Mouse (Mus musculus): ENCODE measurements around the gene Rxrg. TPM values are rescaled to one million over a fixed set of nuclear protein-coding genes. Genes with fewer than 3 reads are reported as not detected.
A peak's percentile ranks its signal among the peaks of the same experiment; 100 is the strongest.

Gene Rxrg
- 29.5 and 32.8 TPM in 2 replicates for polyA plus RNA-seq (2015; fragmentation: Nextera tagmentation; extraction: Ambion mirVana)

DNA sequence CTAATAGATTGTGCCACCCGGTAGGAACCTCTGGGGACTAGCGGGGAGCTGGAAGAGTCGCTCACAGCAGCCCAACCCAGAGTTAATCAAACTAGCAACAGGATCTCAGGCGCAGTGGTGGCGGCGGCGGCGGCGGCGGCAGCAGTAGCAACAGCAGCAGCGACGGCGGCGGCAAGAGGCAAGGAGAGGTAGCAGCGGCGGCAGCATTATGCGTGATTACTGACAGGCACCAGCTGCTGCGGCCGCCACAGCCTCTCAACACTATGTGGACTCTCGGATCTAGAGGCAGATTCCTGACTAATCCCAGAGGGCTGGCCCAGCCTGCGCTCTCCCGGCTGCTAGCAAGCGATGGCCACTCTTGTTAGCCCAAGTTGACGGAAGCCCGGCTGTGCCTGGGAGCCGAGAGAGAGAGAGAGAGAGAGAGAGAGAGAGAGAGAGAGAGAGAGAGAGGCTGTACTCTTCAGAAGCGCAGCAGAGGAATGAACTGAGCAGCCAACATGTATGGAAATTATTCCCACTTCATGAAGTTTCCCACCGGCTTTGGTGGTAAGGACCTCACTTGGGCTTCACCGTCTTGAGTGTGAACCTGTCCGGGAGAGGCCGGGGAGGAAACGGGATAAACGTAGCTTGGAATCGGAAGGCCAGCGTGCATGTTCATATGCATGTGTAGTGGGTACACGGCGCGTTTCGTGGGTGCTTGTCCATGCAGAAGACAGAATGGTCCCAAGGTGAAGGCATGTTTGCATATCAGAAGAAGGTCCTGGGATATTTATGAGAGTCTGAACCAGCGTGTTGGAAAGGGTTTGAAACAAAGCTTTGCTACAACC, at the start of gene Rxrg:
Gene Rxrg (plus strand): TSS at position 130 of the 827 bp plus-strand sequence.
- ATAC-seq (replicated peaks): peak; percentile 88
- WGBS: 2% methylated on average over 39 of the region's 40 CpGs
- peak within 1 kb of the TSS; percentile 47 for H3K4me3 ChIP-seq
- no peaks in the 10 kb centered on the region for H3K9me3 ChIP-seq
- H3K27me3 ChIP-seq: peaks cover 10% of the 10 kb centered on the region; the same call in 1 of the 2 replicates
- H3K9ac ChIP-seq (replicated peaks): peak within 1 kb of the TSS; percentile 51
- peak within 1 kb of the TSS; percentile 71 for H3K4me2 ChIP-seq (replicated peaks)
- peaks cover 16% of the 10 kb centered on the region for H3K4me1 ChIP-seq
- no peaks in the 10 kb centered on the region for H3K36me3 ChIP-seq
- peak within 1 kb of the TSS; percentile 58 for H3K27ac ChIP-seq (replicated peaks)

DNA sequence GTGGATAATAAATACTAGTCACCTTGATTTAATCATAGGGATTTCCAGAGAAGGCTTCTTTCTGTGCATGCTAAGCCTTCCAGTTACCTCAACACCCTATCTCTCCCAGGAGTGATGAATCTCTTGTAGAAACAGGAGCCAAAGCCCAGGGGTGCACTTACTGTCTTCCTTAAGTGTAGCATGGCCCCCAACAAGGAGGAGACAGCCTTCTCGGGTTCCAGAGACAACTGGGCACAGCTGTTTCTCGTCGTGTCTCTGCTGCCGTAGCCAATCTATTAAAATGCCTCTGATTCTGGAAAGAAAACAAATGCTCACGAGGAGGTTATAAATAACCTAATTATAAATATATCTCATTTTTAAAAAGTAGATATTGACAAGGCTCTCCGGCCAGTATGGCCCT, 48.9 kb upstream of the Rxrg start:
- Histone ChIP-seq H3K27ac (replicated peaks) (no peak overlapping the region), H3K4me1 (no peaks in the 10 kb centered on the region), H3K4me2 (replicated peaks) (no peak overlapping the region), H3K27me3 (no peaks in the 10 kb centered on the region), H3K36me3 (no peaks in the 10 kb centered on the region), H3K9ac (replicated peaks) (no peak overlapping the region), H3K9me3 (no peaks in the 10 kb centered on the region), H3K4me3 (no peak overlapping the region)
- 82% methylated on average over 6 of the region's 6 CpGs for WGBS
- no peak for ATAC-seq (replicated peaks)

DNA sequence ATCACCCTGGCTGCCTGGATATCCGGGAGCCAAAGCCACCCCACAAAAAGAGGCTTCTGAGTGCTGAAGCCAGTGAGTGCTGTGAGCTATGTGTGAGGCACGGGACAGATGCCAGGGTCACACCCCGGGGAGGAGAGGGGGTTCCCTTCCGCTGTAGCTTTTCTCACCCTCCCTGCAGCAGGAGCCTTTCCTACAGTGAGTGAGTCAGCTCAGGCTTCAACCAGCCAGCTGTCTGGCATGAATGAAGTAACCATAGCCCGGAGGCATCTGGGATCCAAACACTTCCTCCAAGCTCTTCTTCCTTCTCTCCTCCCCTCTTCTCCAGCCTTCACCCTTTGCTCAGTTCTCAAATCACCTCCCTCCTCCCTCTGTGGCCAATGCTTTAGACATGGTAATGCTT, 46.6 kb upstream of the Rxrg start:
- Histone ChIP-seq H3K9me3 (no peaks in the 10 kb centered on the region), H3K4me3 (no peak overlapping the region), H3K36me3 (no peaks in the 10 kb centered on the region), H3K4me1 (no peaks in the 10 kb centered on the region), H3K27ac (replicated peaks) (no peak overlapping the region), H3K27me3 (no peaks in the 10 kb centered on the region), H3K9ac (replicated peaks) (no peak overlapping the region), H3K4me2 (replicated peaks) (no peak overlapping the region)
- no peak for ATAC-seq (replicated peaks)
- WGBS: 43% methylated on average over 5 of the region's 5 CpGs

DNA sequence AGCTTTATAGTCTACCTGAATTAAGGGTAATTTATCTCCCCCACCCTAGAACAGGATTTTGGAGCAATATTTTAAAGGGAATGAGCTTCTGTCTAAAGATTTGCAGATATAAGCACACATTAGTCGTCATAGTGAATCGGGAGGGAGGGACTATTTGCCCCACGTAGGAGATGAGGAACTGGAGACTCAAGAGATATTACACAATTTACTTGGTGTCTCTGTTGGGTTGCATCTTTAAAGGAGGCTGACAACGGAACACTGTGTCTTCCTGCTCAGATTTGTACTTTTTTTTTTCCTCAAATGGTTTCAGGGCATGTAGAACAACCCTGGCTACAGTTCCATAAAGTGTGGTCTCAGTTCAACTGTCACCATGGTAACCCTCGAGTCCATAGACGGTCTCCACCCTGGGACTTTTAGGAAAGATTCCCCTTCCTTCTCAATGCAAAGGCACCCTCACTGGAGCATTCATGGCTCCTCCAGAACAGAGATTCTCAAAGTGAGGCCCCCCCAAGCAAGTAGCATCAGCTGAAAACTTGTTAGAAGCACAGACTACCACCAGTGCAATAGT, 44.1 kb upstream of the Rxrg start:
- no peaks in the 10 kb centered on the region for H3K36me3 ChIP-seq
- no peak for ATAC-seq (replicated peaks)
- H3K27ac ChIP-seq (replicated peaks): no peak overlapping the region
- H3K4me2 ChIP-seq (replicated peaks): no peak overlapping the region
- H3K4me3 ChIP-seq: no peak overlapping the region
- H3K9ac ChIP-seq (replicated peaks): no peak overlapping the region
- no peaks in the 10 kb centered on the region for H3K9me3 ChIP-seq
- WGBS: 72% methylated on average over 6 of the region's 6 CpGs
- no peaks in the 10 kb centered on the region for H3K4me1 ChIP-seq
- H3K27me3 ChIP-seq: no peaks in the 10 kb centered on the region

DNA sequence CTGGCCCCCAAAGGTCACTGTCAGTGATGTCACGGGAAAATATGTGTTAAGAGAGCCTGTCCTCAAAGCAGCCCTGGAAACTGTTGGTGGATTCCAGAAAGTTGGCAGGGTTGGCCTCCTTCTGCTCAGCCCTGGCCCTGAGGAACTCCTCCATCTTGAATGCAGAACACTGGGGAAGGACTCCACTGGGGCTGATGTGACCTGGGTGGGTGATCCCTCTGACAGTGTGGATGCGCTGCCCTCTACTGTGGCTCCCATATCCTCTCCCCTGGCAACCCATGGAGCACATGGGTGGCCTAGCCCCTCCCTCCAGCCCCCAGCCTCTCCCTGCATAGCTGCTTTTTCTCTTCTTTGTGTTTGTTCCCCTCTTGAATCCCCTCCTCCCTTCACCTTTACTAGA, 31.6 kb upstream of the Rxrg start:
- no peak overlapping the region for H3K4me3 ChIP-seq
- no peaks in the 10 kb centered on the region for H3K4me1 ChIP-seq
- H3K9me3 ChIP-seq: no peaks in the 10 kb centered on the region
- WGBS: 66% methylated on average over 2 of the region's 2 CpGs
- no peaks in the 10 kb centered on the region for H3K27me3 ChIP-seq
- no peaks in the 10 kb centered on the region for H3K36me3 ChIP-seq
- no peak for ATAC-seq (replicated peaks)
- no peak overlapping the region for H3K9ac ChIP-seq (replicated peaks)
- H3K4me2 ChIP-seq (replicated peaks): no peak overlapping the region
- no peak overlapping the region for H3K27ac ChIP-seq (replicated peaks)

DNA sequence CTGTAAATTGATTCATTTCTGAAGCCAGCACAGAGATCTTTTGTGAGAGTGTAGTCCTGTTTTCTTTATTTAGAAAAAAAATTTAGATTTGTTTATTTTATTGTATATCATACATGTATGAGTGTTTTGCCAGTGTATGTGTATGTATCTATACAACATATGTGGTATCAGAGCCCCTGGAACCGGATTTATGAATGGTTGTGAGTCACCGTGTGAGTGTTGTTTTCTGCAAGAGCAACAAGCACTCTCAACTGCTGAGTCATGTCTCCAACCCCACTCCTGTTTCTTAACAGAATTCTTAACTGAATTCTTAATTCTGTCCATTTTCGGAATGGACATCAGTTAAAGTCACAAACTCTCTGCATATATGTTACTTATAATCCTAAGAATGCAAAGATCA, 19.1 kb upstream of the Rxrg start:
- H3K27me3 ChIP-seq: no peaks in the 10 kb centered on the region
- H3K4me3 ChIP-seq: no peak overlapping the region
- no peak for ATAC-seq (replicated peaks)
- H3K9ac ChIP-seq (replicated peaks): no peak overlapping the region
- no peaks in the 10 kb centered on the region for H3K9me3 ChIP-seq
- no peaks in the 10 kb centered on the region for H3K36me3 ChIP-seq
- peaks cover 8% of the 10 kb centered on the region; the same call in 1 of the 2 replicates for H3K4me1 ChIP-seq
- H3K4me2 ChIP-seq (replicated peaks): no peak overlapping the region
- no peak overlapping the region for H3K27ac ChIP-seq (replicated peaks)
- 82% methylated on average over 3 of the region's 3 CpGs for WGBS

DNA sequence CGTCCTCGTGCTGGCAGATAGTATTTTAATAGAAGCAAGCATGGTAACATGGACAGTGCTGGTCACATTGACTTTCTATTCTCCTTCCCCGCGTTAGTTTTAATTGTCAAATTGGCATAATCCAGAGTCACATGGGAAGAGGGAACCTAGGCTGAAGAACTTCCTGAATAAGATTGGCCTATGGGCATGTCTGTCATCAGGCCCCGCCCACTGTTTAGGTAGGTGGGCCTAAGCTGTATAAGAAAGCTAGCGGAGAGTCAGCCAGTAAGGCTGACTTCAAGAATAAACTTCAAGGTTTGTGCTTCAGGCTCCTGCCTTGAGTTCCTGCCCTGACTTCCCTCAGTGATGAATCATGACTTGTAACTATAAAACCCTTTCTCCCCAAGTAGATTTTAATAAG, 15.0 kb upstream of the Rxrg start:
- no peak overlapping the region for H3K9ac ChIP-seq (replicated peaks)
- no peak overlapping the region for H3K4me2 ChIP-seq (replicated peaks)
- H3K27me3 ChIP-seq: no peaks in the 10 kb centered on the region
- no peaks in the 10 kb centered on the region for H3K36me3 ChIP-seq
- H3K4me1 ChIP-seq: peaks cover 11% of the 10 kb centered on the region; the same call in 1 of the 2 replicates
- H3K27ac ChIP-seq (replicated peaks): no peak overlapping the region
- WGBS: 64% methylated on average over 6 of the region's 6 CpGs
- no peaks in the 10 kb centered on the region for H3K9me3 ChIP-seq
- 0 out of 2 replicates have a peak, but pooled peaks have one; percentile 35 for ATAC-seq (replicated peaks)
- no peak overlapping the region for H3K4me3 ChIP-seq

DNA sequence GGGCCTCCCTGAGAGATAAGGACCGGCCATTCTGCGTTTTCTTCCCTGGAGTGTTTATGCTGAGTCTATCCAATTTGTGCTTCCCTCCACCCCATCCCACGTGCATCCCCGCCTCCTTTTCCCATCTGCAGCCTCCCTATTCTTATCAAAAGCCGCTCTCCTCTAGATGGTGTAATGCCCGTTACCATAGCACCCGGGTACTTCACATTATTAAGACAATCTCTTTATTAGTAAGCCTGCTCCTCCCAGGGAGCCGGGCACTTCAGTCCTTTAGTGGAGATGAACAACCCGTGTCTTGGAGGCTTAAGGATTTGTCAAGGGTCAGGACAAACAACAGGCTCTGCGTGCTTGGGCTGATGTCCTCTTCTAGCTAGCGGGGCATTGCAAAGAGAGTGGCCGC, 14.3 kb upstream of the Rxrg start:
- Histone ChIP-seq H3K27me3 (no peaks in the 10 kb centered on the region), H3K4me3 (no peak overlapping the region), H3K4me1 (peaks cover 11% of the 10 kb centered on the region; the same call in 1 of the 2 replicates), H3K9me3 (no peaks in the 10 kb centered on the region), H3K36me3 (no peaks in the 10 kb centered on the region), H3K4me2 (replicated peaks) (no peak overlapping the region), H3K27ac (replicated peaks) (0 out of 2 replicates have a peak overlapping the region, but pooled peaks have one; percentile 12), H3K9ac (replicated peaks) (no peak overlapping the region)
- ATAC-seq (replicated peaks): peak; percentile 78
- WGBS: 14% methylated on average over 12 of the region's 12 CpGs

DNA sequence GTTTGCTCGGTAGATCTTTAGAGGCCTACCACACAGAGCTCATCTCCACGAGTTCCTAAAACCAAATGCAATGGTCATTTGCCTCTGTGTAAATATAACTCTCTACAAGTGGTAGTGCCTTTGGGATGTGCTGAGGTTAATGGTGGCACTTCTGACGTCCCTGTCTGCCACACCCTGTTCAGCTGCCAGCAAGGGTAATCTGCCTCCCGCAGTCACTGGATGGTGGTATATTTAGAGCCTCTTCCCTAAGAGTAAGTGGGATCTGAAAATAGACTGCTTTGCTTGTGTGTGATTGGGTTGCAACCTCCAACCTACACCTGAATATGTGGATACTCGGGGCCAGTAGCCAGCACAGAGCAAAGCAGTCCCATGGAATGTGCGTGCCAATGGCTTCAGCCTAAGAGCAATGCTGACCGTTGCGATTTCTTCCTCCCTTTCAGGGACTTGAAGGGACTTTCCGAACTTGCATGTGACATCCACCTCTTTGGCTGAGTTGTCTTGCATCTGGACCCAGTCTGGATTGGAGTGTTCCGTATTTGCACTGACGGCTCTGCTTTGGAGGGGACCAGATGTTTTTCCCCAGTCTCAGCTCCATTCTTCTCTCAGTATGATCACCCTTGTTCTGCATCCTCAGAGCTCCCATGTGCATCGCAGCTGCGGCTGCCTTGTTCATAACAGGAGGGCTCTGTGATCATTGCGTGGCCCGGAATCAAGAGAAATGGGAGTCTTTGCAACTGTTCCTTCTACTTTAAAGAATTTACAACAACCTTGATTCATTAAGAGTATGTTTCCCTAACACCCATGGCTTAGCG, 9.2 kb upstream of the Rxrg start:
- H3K4me2 ChIP-seq (replicated peaks): no peak overlapping the region
- peaks cover 5% of the 10 kb centered on the region; the same call in 1 of the 2 replicates for H3K4me1 ChIP-seq
- H3K4me3 ChIP-seq: no peak overlapping the region
- no peak for ATAC-seq (replicated peaks)
- no peak overlapping the region for H3K9ac ChIP-seq (replicated peaks)
- 90% methylated on average over 16 of the region's 16 CpGs for WGBS
- no peaks in the 10 kb centered on the region for H3K36me3 ChIP-seq
- no peaks in the 10 kb centered on the region for H3K9me3 ChIP-seq
- H3K27me3 ChIP-seq: no peaks in the 10 kb centered on the region
- H3K27ac ChIP-seq (replicated peaks): no peak overlapping the region

DNA sequence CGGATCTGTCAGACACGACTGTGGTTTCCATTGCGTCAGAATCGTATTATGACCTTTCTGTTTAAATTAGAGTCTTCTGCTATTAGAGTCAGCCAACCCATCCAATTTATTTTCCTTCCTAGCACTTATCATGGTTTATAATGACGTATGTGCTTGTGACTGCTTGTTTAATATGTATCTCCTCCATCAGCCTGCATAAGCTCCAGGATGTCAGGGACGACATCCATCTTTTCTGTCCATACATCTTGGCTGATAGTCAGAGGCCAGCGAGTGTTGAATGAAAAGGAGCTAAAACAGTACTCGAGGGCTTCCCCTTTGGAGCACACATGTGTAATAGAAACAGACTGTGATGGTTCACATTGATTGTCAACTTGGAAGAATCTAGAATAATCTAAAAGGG, 6.0 kb upstream of the Rxrg start:
- Histone ChIP-seq H3K9ac (replicated peaks) (no peak overlapping the region), H3K36me3 (no peaks in the 10 kb centered on the region), H3K4me3 (no peak overlapping the region), H3K9me3 (no peaks in the 10 kb centered on the region), H3K27me3 (no peaks in the 10 kb centered on the region), H3K4me1 (no peaks in the 10 kb centered on the region), H3K4me2 (replicated peaks) (no peak overlapping the region), H3K27ac (replicated peaks) (no peak overlapping the region)
- ATAC-seq (replicated peaks): no peak
- 87% methylated on average over 8 of the region's 8 CpGs for WGBS

DNA sequence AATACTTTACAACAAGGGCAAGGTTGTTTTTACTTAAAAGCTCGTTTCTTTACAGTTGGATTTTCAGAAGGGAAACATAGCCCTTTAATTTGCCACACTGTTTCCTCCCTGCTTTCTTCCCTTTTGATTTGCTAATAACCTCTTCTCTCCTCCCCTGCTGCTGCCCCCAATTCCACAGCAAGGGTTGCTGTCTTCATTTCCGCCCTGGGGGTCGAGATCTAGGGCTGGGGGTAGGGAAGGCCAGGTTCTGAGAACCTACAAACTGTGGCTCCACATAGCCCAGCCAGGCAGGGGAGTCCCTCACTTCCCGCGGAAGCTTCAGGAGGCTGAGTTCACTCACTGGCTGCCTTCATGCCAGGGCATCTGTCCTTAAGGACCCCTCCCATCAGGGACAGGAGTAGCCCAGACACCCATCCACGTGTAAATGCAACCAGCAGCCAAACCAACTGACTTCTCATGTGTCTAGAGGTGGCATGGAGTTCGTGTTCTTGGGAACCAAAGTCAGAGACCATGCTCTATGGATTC, 1.1 kb downstream of the Rxrg start:
- no peak for ATAC-seq (replicated peaks)
- Histone ChIP-seq H3K9ac (replicated peaks) (0 out of 2 replicates have a peak overlapping the region, but pooled peaks have one; percentile 51), H3K36me3 (no peaks in the 10 kb centered on the region), H3K4me1 (peaks cover 16% of the 10 kb centered on the region), H3K27me3 (peaks cover 10% of the 10 kb centered on the region; the same call in 1 of the 2 replicates), H3K27ac (replicated peaks) (0 out of 2 replicates have a peak overlapping the region, but pooled peaks have one; percentile 2), H3K9me3 (no peaks in the 10 kb centered on the region), H3K4me3 (peak overlapping the region; percentile 47), H3K4me2 (replicated peaks) (peak overlapping the region; percentile 71)
- WGBS: 16% methylated on average over 7 of the region's 7 CpGs

All from forebrain, embryonic 15.5 days (tissue).